Mouse (Mus musculus) right cerebral cortex, adult 18-20 months (tissue): ENCODE data around the gene Abhd14a.

Source experiments
- DNase-seq: peaks from one replicate; pipeline ENCODE4 v3.0.0; 2022; ENCODE audit warnings: mixed read lengths

Abhd14a gene

DNA sequence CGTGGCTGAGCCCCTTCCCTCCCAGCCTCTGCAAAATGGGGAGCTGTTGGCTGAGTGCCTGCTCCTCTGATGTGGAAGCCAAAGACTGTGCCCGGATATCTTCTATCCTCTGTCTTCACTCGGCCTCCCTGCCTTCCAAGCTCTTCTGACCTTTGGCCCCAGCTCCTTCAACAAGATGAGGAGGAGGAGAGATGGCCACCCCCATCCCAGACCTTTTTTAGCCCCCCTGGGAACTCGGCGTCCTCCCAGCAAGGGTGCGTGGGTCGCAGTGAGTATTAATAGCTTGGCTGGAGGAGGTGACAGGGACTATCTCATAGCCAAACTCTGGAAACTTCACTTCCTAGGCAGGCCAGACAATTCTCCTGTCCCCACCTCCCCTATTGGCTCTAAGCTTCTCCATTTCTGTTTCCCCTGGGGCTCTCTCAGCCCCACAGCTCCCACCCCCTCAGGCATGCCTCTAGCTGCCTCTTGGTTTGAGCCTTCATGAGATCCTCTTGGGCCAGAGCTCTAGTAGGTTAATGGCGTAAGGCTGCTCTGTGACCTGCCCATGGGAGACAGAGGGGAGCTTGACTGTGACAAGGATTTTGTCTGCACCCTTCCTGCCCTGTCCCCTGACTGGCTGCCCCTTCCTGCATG is 40.9 kb downstream of the Abhd14a start:
- DNase-seq, result peak; percentile 63

DNA sequence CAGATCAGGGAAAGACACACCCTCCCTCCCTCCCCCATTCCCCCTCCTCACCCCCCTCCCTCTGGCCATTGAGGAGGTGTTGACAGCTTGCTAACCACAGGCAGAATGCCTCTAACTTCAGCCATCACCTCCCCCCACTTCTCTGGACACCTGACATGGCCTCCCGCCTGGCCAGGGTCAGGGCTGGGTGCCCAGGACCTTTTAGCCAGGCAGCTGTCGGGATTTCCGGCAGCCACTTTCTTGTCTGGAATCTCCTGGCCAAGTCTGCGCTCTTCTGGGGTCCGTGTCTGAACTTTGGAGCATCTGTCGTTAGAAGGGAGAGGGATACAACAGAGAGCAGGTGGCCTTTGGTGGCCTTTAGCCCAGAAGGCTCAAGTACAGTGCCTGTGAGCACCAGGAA is 42.2 kb downstream of the Abhd14a start:
- no peak for DNase-seq

GRCm38 (mm10) chr9:106402607-106403375 is 44.7 kb downstream of the Abhd14a start:
- peak; percentile 80 for DNase-seq

GRCm38 (mm10) chr9:106402149-106402548 is 45.3 kb downstream of the Abhd14a start:
- DNase-seq, result no peak

DNA sequence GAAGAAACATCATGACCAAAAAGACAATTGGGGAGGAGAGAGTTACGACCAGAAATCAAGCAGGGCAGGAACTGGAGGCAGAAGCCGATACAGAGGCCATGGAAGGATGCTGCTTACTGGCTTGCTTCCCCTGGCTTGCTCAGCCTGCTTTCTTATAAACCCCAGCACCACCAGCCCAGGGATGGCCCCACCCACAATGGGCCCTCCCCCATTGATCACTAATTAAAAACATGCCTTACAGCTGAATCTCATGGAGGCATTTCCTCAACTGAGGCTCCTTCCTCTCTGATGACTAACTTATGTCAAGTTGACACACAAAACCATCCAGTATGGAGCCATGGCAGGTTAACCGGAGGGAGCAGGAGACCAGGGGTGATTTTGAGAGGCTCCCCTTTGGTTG is 47.7 kb downstream of the Abhd14a start:
- no peak for DNase-seq

- DNase-seq, result no peak
These were observed 48.7 kb downstream of the Abhd14a start for GRCm38 (mm10) chr9:106398667-106399311.

GRCm38 (mm10) chr9:106397733-106398132 is 49.7 kb downstream of the Abhd14a start:
- no peak for DNase-seq

DNA sequence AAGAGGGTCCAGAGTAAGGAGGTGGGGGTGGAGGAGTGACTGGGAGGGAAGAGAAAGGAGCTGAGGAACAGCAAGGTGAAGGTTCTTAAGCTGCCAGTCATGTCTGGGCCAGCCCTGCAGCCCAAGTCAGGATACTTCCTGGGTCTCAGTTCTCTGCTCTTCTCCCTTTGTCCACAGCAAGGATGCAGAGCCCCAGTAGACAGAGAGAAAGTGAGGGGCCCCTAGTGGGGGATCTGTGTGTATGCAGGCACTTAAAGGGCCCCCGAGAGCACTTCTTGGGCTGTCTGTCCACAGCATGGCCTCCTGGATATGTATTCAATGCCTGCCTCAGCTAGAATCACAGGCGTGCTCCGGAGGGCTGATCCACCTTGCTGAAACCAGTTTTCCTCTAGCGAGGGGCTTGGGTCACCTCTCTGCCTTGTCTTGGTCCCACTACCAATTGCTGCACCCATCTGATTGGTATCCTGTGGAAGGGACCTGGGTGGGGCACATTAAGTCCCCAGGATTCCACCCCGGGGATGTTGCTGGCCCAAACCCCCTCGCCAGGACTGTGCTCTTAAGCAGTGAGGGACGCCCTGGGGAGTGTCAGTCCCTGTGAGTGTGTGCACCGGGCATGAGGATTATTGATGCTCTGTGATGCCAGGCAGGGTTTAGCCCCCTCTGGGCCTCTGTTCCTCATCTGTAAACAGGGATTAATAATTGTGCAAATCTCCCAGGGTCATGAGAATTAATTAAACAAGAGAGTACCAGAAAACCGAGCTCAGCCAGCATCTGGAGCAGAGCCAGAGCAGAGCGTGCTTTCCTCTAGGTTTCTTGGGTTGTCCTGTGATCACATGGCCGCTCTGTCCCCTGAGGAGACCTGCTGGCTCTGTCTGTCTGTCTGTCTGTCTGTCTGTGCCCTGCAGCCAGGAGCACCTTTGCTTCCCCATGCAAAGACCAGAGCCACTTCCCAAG is 52.6 kb downstream of the Abhd14a start:
- no peak for DNase-seq

DNA sequence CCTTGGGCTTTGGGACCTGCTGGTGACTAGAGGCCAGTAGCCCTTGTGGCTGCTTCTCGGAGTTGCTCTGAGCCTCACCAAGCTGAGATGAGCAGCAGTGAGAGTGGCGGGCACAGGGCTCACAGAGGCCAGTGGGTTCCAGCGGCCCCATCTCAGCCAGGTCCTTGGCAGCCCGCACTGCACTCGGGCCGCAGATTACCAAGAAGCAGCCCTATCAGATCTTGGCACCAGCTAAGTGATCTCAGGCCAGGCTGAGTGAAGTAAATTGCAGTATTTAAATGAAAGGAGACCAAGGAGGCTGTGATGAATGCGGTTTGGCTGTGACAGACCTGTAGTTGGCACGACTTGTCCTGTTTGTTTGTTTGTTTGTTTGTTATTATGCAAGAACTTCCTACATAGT is 53.9 kb downstream of the Abhd14a start:
- no peak for DNase-seq

DNA sequence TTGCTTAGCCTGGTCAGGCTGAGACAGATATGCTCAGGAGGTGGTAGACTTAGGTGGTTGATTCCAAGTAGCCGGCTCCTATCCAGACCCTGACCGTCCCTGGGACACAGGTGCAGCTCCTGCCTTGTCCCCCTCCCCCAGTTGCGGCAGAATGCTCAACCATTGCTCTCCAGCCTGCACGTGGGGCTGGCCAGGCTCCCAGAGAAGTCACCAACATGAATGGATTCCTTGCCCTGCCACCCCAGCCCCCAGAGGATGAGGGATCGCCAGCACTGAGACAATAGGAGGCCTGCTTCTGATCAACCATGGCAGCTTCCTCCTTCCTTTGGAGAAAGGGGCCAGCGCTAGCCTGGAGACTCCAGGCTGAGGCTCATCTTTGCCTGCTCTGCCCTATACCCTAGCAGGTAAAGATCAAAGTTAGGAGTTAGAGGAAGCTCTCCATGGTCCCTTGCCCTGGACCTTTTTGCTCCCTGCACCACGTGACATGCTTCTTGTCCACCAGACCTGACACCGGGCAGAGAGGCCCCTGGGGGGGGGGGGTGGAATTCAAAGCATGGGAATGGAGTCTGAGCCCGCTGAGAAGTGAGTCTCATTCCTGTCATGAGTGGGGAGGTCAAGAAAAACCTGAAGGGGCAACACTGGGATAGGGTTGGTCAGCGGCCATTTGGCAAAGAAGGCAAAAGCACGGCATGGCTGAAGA is 54.5 kb downstream of the Abhd14a start:
- no peak for DNase-seq
